Mouse (Mus musculus) embryonic facial prominence, embryonic 14.5 days (tissue): ENCODE measurements at regions not wholly inside any gene's neighbourhood (a gene's known extent, or its start where the extent isn't known, plus 50 kb on each side); places are given as distances from the start of the nearest gene placed in this dataset.

Experiments used
- ATAC-seq: fragments of 200-750 bp; cut with Nextera tagmentation; 2 replicates; pipeline ENCODE4 v1.8.0; 2017; ENCODE audit warnings: low read depth, moderate number of reproducible peaks, moderate TSS enrichment
- DNase-seq: peaks from one replicate; pipeline ENCODE4 v3.0.0-alpha.2; 2015; ENCODE audit warnings: low spot score
- H3K27ac ChIP-seq: fragments of 300-500 bp; sonication (generic); replicated peaks from 2 replicates; pipeline ENCODE4 v1.5.1; 2014; ENCODE audit warnings: low read depth, mild to moderate bottlenecking, low read length, moderate library complexity
- H3K27me3 ChIP-seq: fragments of 300-500 bp; sonication (generic); replicated peaks from 2 replicates; pipeline ENCODE4 v1.6.1; 2014; ENCODE audit warnings: low read length; ENCODE audit not compliant: control insufficient read depth, insufficient read depth
- H3K36me3 ChIP-seq: fragments of 300-500 bp; sonication (generic); 2 replicates; pipeline ENCODE4 v1.6.1; 2014; ENCODE audit warnings: low read length, mixed read lengths; ENCODE audit not compliant: control insufficient read depth, insufficient read depth
- H3K4me1 ChIP-seq: fragments of 300-500 bp; sonication (generic); 2 replicates; pipeline ENCODE4 v1.6.1; 2014; ENCODE audit warnings: antibody characterized with exemption, low read length; ENCODE audit not compliant: control insufficient read depth, insufficient read depth
- H3K4me2 ChIP-seq: fragments of 300-500 bp; sonication (generic); 2 replicates; pipeline ENCODE4 v1.6.1; 2014; ENCODE audit warnings: low read depth, mild to moderate bottlenecking, low read length, moderate library complexity, mixed read lengths
- H3K4me3 ChIP-seq: fragments of 300-500 bp; sonication (generic); 2 replicates; pipeline ENCODE4 v1.5.1; 2014; ENCODE audit warnings: low read depth, mild to moderate bottlenecking, low read length
- H3K9ac ChIP-seq: fragments of 300-500 bp; sonication (generic); 2 replicates; pipeline ENCODE4 v1.6.1; 2014; ENCODE audit warnings: low read depth, mild to moderate bottlenecking, low read length, moderate library complexity, mixed read lengths
- H3K9me3 ChIP-seq: fragments of 300-500 bp; sonication (generic); 2 replicates; pipeline ENCODE4 v1.6.1; 2016; ENCODE audit warnings: low read length; ENCODE audit not compliant: control insufficient read depth
- WGBS: fragments of 180-500 bp; shearing (Covaris S2); extraction: QIAGEN DNeasy Blood & Tissue Kit; methylation state at CpG from one replicate; pipeline ENCODE4 v1.1.7; 2014; 5-methylcytosine and 5-hydroxymethylcytosine counted together

- Histone ChIP-seq H3K9ac (0 out of 2 replicates have a peak overlapping the region, but pooled peaks have one; percentile 31), H3K9me3 (no peaks in the 10 kb centered on the region), H3K4me2 (0 out of 2 replicates have a peak overlapping the region, but pooled peaks have one; percentile 24), H3K27ac (0 out of 2 replicates have a peak overlapping the region, but pooled peaks have one; percentile 6), H3K4me1 (peaks cover 14% of the 10 kb centered on the region), H3K4me3 (no peak overlapping the region), H3K36me3 (no peaks in the 10 kb centered on the region), H3K27me3 (no peaks in the 10 kb centered on the region)
- DNase-seq = peak; percentile 59
- 22% methylated on average over 14 of the region's 14 CpGs for whole genome bisulfite sequencing
- ATAC-seq = peak; percentile 72
Observed at GRCm38 (mm10) chr16:93152765-93153489, 327.0 kb upstream of the Runx1 start.

- 94% methylated on average over 1 of the region's 1 CpGs for WGBS
- no peak overlapping the region for H3K27ac ChIP-seq
- ATAC-seq = no peak
Observed at GRCm38 (mm10) chr16:93152057-93152456, 326.1 kb upstream of the Runx1 start.

GRCm38 (mm10) chr16:93151652-93152051 lies 325.7 kb upstream of the Runx1 start:
- no peak for ATAC-seq
- H3K9me3 ChIP-seq = no peaks in the 10 kb centered on the region
- H3K4me3 ChIP-seq = no peak overlapping the region
- no peaks in the 10 kb centered on the region for H3K36me3 ChIP-seq
- H3K27me3 ChIP-seq = no peaks in the 10 kb centered on the region
- WGBS = 93% methylated on average over 2 of the region's 2 CpGs
- DNase-seq = no peak
- H3K9ac ChIP-seq = no peak overlapping the region
- peaks cover 14% of the 10 kb centered on the region for H3K4me1 ChIP-seq
- no peak overlapping the region for H3K27ac ChIP-seq
- H3K4me2 ChIP-seq = no peak overlapping the region

More at GRCm38 (mm10) chr16:93152057-93152456, 326.1 kb upstream of the Runx1 start:
- H3K36me3 ChIP-seq = no peaks in the 10 kb centered on the region
- no peak overlapping the region for H3K9ac ChIP-seq
- DNase-seq = no peak
- H3K4me2 ChIP-seq = no peak overlapping the region
- no peaks in the 10 kb centered on the region for H3K27me3 ChIP-seq
- no peaks in the 10 kb centered on the region for H3K9me3 ChIP-seq
- H3K4me3 ChIP-seq = no peak overlapping the region
- peaks cover 14% of the 10 kb centered on the region for H3K4me1 ChIP-seq

DNA sequence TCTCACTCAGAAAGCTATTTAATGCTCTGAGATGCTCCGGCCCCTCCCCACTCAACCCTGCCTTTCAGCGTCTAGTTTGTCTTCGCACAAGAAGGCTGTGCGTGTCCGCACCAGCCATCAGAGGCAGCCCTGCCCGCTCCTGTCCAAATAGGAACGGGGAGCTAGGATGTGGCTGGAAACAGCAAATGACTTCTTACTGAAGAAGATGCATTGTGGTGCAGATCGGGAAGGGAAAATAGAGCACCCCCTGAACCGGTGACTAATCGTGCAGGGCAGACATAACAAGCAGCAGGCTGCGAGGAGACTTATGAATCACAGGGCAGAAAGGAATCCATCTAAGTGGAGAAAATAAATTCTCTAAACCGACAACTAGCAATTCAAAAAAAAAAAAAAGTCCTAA lies 324.5 kb upstream of the Runx1 start:
- Histone ChIP-seq H3K36me3 (no peaks in the 10 kb centered on the region), H3K9ac (no peak overlapping the region), H3K4me3 (no peak overlapping the region), H3K4me1 (peaks cover 14% of the 10 kb centered on the region), H3K27me3 (no peaks in the 10 kb centered on the region), H3K4me2 (no peak overlapping the region), H3K27ac (no peak overlapping the region), H3K9me3 (no peaks in the 10 kb centered on the region)
- ATAC-seq (no peak), DNase-seq (peak; percentile 27)
- 62% methylated on average over 12 of the region's 12 CpGs for WGBS

- no peaks in the 10 kb centered on the region for H3K36me3 ChIP-seq
- 82% methylated on average over 5 of the region's 5 CpGs for WGBS
- no peak overlapping the region for H3K4me2 ChIP-seq
- ATAC-seq = no peak
- H3K4me1 ChIP-seq = peaks cover 1% of the 10 kb centered on the region; the same call in 1 of the 2 replicates
- H3K4me3 ChIP-seq = no peak overlapping the region
- DNase-seq = no peak
- H3K27me3 ChIP-seq = no peaks in the 10 kb centered on the region
- no peaks in the 10 kb centered on the region for H3K9me3 ChIP-seq
- H3K27ac ChIP-seq = no peak overlapping the region
- H3K9ac ChIP-seq = no peak overlapping the region
Observed at GRCm38 (mm10) chr16:93147525-93148222, 321.7 kb upstream of the Runx1 start.

DNA sequence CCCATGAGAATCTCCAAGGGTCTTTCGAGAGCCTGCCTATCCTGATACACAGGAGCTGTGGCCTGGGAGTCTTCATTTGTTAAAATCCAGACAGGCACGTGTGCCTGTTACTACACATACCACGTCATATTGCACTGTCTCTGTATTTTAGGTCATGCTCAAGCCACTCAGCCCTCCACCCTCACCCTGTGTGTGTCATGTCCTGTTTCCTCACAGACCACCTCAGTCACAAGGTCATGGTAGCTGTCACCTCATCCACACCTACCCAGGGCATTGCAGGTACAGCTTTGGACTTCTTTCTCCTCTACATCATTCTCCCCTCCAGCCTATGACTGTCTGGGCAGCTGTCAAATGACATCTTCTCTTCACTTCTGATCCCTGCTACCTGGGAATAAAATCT lies 320.9 kb upstream of the Runx1 start:
- DNase-seq = no peak
- no peaks in the 10 kb centered on the region for H3K9me3 ChIP-seq
- no peaks in the 10 kb centered on the region for H3K4me1 ChIP-seq
- H3K27ac ChIP-seq = no peak overlapping the region
- H3K4me2 ChIP-seq = no peak overlapping the region
- no peaks in the 10 kb centered on the region for H3K36me3 ChIP-seq
- 86% methylated on average over 3 of the region's 3 CpGs for whole genome bisulfite sequencing
- no peak overlapping the region for H3K4me3 ChIP-seq
- no peaks in the 10 kb centered on the region for H3K27me3 ChIP-seq
- H3K9ac ChIP-seq = no peak overlapping the region
- ATAC-seq = no peak

DNA sequence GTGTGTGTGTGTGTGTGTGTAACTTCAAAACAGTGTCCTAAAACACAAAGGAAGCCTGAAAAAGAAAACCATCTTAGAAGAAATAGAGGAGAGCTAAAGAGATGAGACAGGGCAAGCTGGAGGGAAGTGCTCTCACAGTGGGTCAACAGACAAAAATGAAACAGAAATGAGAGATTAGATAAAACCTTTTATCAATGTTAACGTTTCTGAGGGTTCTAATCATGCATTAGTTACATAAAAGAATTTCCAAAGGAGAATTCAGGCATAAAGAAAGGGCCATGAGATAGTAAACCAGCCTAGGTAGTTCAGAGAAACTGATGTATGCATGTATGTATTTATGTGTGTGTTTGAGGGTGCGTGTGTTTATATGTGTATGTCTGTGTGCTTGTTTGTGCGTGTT lies 319.7 kb upstream of the Runx1 start:
- DNase-seq (no peak), ATAC-seq (no peak)
- Histone ChIP-seq H3K4me2 (no peak overlapping the region), H3K9me3 (no peaks in the 10 kb centered on the region), H3K4me3 (no peak overlapping the region), H3K27me3 (0 out of 2 replicates have a peak, but pooled peaks cover 4% of the 10 kb centered on the region), H3K27ac (no peak overlapping the region), H3K36me3 (no peaks in the 10 kb centered on the region), H3K4me1 (no peaks in the 10 kb centered on the region), H3K9ac (no peak overlapping the region)
- 72% methylated on average over 3 of the region's 3 CpGs for WGBS

- H3K4me3 ChIP-seq = no peak overlapping the region
- no peaks in the 10 kb centered on the region for H3K4me1 ChIP-seq
- H3K36me3 ChIP-seq = no peaks in the 10 kb centered on the region
- 0 out of 2 replicates have a peak, but pooled peaks cover 4% of the 10 kb centered on the region for H3K27me3 ChIP-seq
- H3K4me2 ChIP-seq = no peak overlapping the region
- ATAC-seq (no peak), DNase-seq (no peak)
- no peaks in the 10 kb centered on the region for H3K9me3 ChIP-seq
- H3K9ac ChIP-seq = no peak overlapping the region
- WGBS = 84% methylated on average over 5 of the region's 5 CpGs
- H3K27ac ChIP-seq = no peak overlapping the region
Observed at GRCm38 (mm10) chr16:93144033-93144432, 318.1 kb upstream of the Runx1 start.
